Mouse (Mus musculus): Measurements from ENCODE around the gene Kdm5c. TPM values are rescaled to one million over a fixed set of nuclear protein-coding genes. Genes with fewer than 3 reads are reported as not detected.
"Not testable (repeated sequence)": the region's sequence is repeated elsewhere in the genome, so short reads cannot be mapped to it uniquely, and the experiment has no call there.

The Kdm5c gene
- polyA plus RNA-seq, 1 experiment from 2014 or later = 42.4 TPM

- no peak overlapping the region for H3K4me3 ChIP-seq (ENCODE audit: low read depth, low read length)
- H3K36me3 ChIP-seq (ENCODE audit: control insufficient read depth, insufficient read depth, low read length) = no peaks in the 10 kb centered on the region
- H3K27ac ChIP-seq (ENCODE audit: low read depth, low read length) = no peak overlapping the region
- H3K9me3 ChIP-seq (ENCODE audit: control insufficient read depth, low read length) = no peaks in the 10 kb centered on the region
- 75% methylated on average over 1 of the region's 1 CpGs for WGBS
- H3K9ac ChIP-seq (ENCODE audit: low read length) = no peak overlapping the region
- H3K4me1 ChIP-seq (ENCODE audit: control insufficient read depth, insufficient read depth, low read length) = no peaks in the 10 kb centered on the region
- DNase-seq (ENCODE audit: low spot score) (no peak), ATAC-seq (ENCODE audit: insufficient read depth, low FRiP score, low TSS enrichment) (no peak)
- no peak overlapping the region for H3K4me2 ChIP-seq (ENCODE audit: low read depth)
- H3K27me3 ChIP-seq (ENCODE audit: control insufficient read depth, insufficient read depth, low read length) = peaks cover 56% of the 10 kb centered on the region
Measured at GRCm38 (mm10) chrX:152214703-152215102, 18.1 kb upstream of the Kdm5c start.

GRCm38 (mm10) chrX:152218529-152218928 is 14.3 kb upstream of the Kdm5c start:
- ATAC-seq (ENCODE audit: insufficient read depth, low FRiP score, low TSS enrichment) (no peak), DNase-seq (ENCODE audit: low spot score) (no peak)
- H3K9me3 ChIP-seq (ENCODE audit: control insufficient read depth, low read length) = no peaks in the 10 kb centered on the region
- no peak overlapping the region for H3K4me2 ChIP-seq (ENCODE audit: low read depth)
- WGBS = 97% methylated on average over 2 of the region's 2 CpGs
- H3K4me1 ChIP-seq (ENCODE audit: control insufficient read depth, insufficient read depth, low read length) = no peaks in the 10 kb centered on the region
- H3K27me3 ChIP-seq (ENCODE audit: control insufficient read depth, insufficient read depth, low read length) = peaks cover 56% of the 10 kb centered on the region
- no peak overlapping the region for H3K4me3 ChIP-seq (ENCODE audit: low read depth, low read length)
- no peak overlapping the region for H3K27ac ChIP-seq (ENCODE audit: low read depth, low read length)
- no peak overlapping the region for H3K9ac ChIP-seq (ENCODE audit: low read length)
- no peaks in the 10 kb centered on the region for H3K36me3 ChIP-seq (ENCODE audit: control insufficient read depth, insufficient read depth, low read length)

GRCm38 (mm10) chrX:152221721-152222120 is 11.1 kb upstream of the Kdm5c start:
- ATAC-seq (ENCODE audit: insufficient read depth, low FRiP score, low TSS enrichment) (no peak), DNase-seq (ENCODE audit: low spot score) (no peak)
- Histone ChIP-seq H3K4me2 (ENCODE audit: low read depth) (no peak overlapping the region), H3K9me3 (ENCODE audit: control insufficient read depth, low read length) (no peaks in the 10 kb centered on the region), H3K9ac (ENCODE audit: low read length) (no peak overlapping the region), H3K4me1 (ENCODE audit: control insufficient read depth, insufficient read depth, low read length) (no peaks in the 10 kb centered on the region), H3K36me3 (ENCODE audit: control insufficient read depth, insufficient read depth, low read length) (no peaks in the 10 kb centered on the region), H3K27ac (ENCODE audit: low read depth, low read length) (no peak overlapping the region), H3K27me3 (ENCODE audit: control insufficient read depth, insufficient read depth, low read length) (peaks cover 61% of the 10 kb centered on the region), H3K4me3 (ENCODE audit: low read depth, low read length) (no peak overlapping the region)
- 77% methylated on average over 4 of the region's 4 CpGs for WGBS

- no peak overlapping the region for H3K27ac ChIP-seq (ENCODE audit: low read depth, low read length)
- ATAC-seq (ENCODE audit: insufficient read depth, low FRiP score, low TSS enrichment) = no peak
- H3K4me2 ChIP-seq (ENCODE audit: low read depth) = no peak overlapping the region
- no peaks in the 10 kb centered on the region for H3K9me3 ChIP-seq (ENCODE audit: control insufficient read depth, low read length)
- H3K36me3 ChIP-seq (ENCODE audit: control insufficient read depth, insufficient read depth, low read length) = no peaks in the 10 kb centered on the region
- peaks cover 58% of the 10 kb centered on the region for H3K27me3 ChIP-seq (ENCODE audit: control insufficient read depth, insufficient read depth, low read length)
- no peak overlapping the region for H3K9ac ChIP-seq (ENCODE audit: low read length)
- H3K4me1 ChIP-seq (ENCODE audit: control insufficient read depth, insufficient read depth, low read length) = no peaks in the 10 kb centered on the region
- DNase-seq (ENCODE audit: low spot score) = no peak
- no peak overlapping the region for H3K4me3 ChIP-seq (ENCODE audit: low read depth, low read length)
- 48% methylated on average over 9 of the region's 9 CpGs for WGBS
Measured at GRCm38 (mm10) chrX:152222226-152222625, 10.6 kb upstream of the Kdm5c start.

- no peak overlapping the region for H3K4me3 ChIP-seq (ENCODE audit: low read depth, low read length)
- no peak overlapping the region for H3K4me2 ChIP-seq (ENCODE audit: low read depth)
- ATAC-seq (ENCODE audit: insufficient read depth, low FRiP score, low TSS enrichment) (no peak), DNase-seq (ENCODE audit: low spot score) (no peak)
- WGBS = 91% methylated on average over 6 of the region's 6 CpGs
- no peaks in the 10 kb centered on the region for H3K36me3 ChIP-seq (ENCODE audit: control insufficient read depth, insufficient read depth, low read length)
- H3K27me3 ChIP-seq (ENCODE audit: control insufficient read depth, insufficient read depth, low read length) = peaks cover 49% of the 10 kb centered on the region
- no peaks in the 10 kb centered on the region for H3K9me3 ChIP-seq (ENCODE audit: control insufficient read depth, low read length)
- H3K4me1 ChIP-seq (ENCODE audit: control insufficient read depth, insufficient read depth, low read length) = no peaks in the 10 kb centered on the region
- no peak overlapping the region for H3K9ac ChIP-seq (ENCODE audit: low read length)
- H3K27ac ChIP-seq (ENCODE audit: low read depth, low read length) = no peak overlapping the region
Measured at GRCm38 (mm10) chrX:152223313-152223712, 9.5 kb upstream of the Kdm5c start.

GRCm38 (mm10) chrX:152224280-152224679 is 8.5 kb upstream of the Kdm5c start:
- Histone ChIP-seq H3K9ac (ENCODE audit: low read length) (no peak overlapping the region), H3K9me3 (ENCODE audit: control insufficient read depth, low read length) (no peaks in the 10 kb centered on the region), H3K4me2 (ENCODE audit: low read depth) (no peak overlapping the region), H3K36me3 (ENCODE audit: control insufficient read depth, insufficient read depth, low read length) (no peaks in the 10 kb centered on the region), H3K4me3 (ENCODE audit: low read depth, low read length) (no peak overlapping the region), H3K27ac (ENCODE audit: low read depth, low read length) (no peak overlapping the region), H3K27me3 (ENCODE audit: control insufficient read depth, insufficient read depth, low read length) (peaks cover 43% of the 10 kb centered on the region), H3K4me1 (ENCODE audit: control insufficient read depth, insufficient read depth, low read length) (no peaks in the 10 kb centered on the region)
- 64% methylated on average over 5 of the region's 5 CpGs for WGBS
- DNase-seq (ENCODE audit: low spot score) (no peak), ATAC-seq (ENCODE audit: insufficient read depth, low FRiP score, low TSS enrichment) (no peak)

GRCm38 (mm10) chrX:152234125-152234524 is 1.3 kb downstream of the Kdm5c start:
- H3K4me3 ChIP-seq (ENCODE audit: low read depth, low read length) = peak overlapping the region; percentile 86
- H3K27me3 ChIP-seq (ENCODE audit: control insufficient read depth, insufficient read depth, low read length) = no peaks in the 10 kb centered on the region
- H3K4me1 ChIP-seq (ENCODE audit: control insufficient read depth, insufficient read depth, low read length) = peaks cover 5% of the 10 kb centered on the region; the same call in 1 of the 2 replicates
- DNase-seq (ENCODE audit: low spot score) = no peak
- no peak overlapping the region for H3K27ac ChIP-seq (ENCODE audit: low read depth, low read length)
- 42% methylated on average over 3 of the region's 3 CpGs for WGBS
- no peaks in the 10 kb centered on the region for H3K36me3 ChIP-seq (ENCODE audit: control insufficient read depth, insufficient read depth, low read length)
- H3K9ac ChIP-seq (ENCODE audit: low read length) = peak overlapping the region; percentile 92
- peak overlapping the region; percentile 69 for H3K4me2 ChIP-seq (ENCODE audit: low read depth)
- no peak for ATAC-seq (ENCODE audit: insufficient read depth, low FRiP score, low TSS enrichment)
- H3K9me3 ChIP-seq (ENCODE audit: control insufficient read depth, low read length) = no peaks in the 10 kb centered on the region

GRCm38 (mm10) chrX:152235758-152236157 is 2.9 kb downstream of the Kdm5c start:
- Histone ChIP-seq H3K27ac (ENCODE audit: low read depth, low read length) (no peak overlapping the region), H3K9ac (ENCODE audit: low read length) (no peak overlapping the region), H3K4me1 (ENCODE audit: control insufficient read depth, insufficient read depth, low read length) (peaks cover 5% of the 10 kb centered on the region; the same call in 1 of the 2 replicates), H3K36me3 (ENCODE audit: control insufficient read depth, insufficient read depth, low read length) (peaks cover 3% of the 10 kb centered on the region; the same call in 1 of the 2 replicates), H3K4me2 (ENCODE audit: low read depth) (no peak overlapping the region), H3K27me3 (ENCODE audit: control insufficient read depth, insufficient read depth, low read length) (no peaks in the 10 kb centered on the region), H3K9me3 (ENCODE audit: control insufficient read depth, low read length) (no peaks in the 10 kb centered on the region), H3K4me3 (ENCODE audit: low read depth, low read length) (no peak overlapping the region)
- WGBS = 94% methylated on average over 2 of the region's 2 CpGs
- ATAC-seq (ENCODE audit: insufficient read depth, low FRiP score, low TSS enrichment) (no peak), DNase-seq (ENCODE audit: low spot score) (no peak)

GRCm38 (mm10) chrX:152243140-152243539 is 10.3 kb downstream of the Kdm5c start:
- not testable (repeated sequence) for H3K27ac ChIP-seq (ENCODE audit: low read depth, low read length); ATAC-seq (ENCODE audit: insufficient read depth, low FRiP score, low TSS enrichment); H3K4me2 ChIP-seq (ENCODE audit: low read depth); H3K27me3 ChIP-seq (ENCODE audit: control insufficient read depth, insufficient read depth, low read length); H3K9me3 ChIP-seq (ENCODE audit: control insufficient read depth, low read length); H3K4me1 ChIP-seq (ENCODE audit: control insufficient read depth, insufficient read depth, low read length); DNase-seq (ENCODE audit: low spot score); H3K9ac ChIP-seq (ENCODE audit: low read length); H3K4me3 ChIP-seq (ENCODE audit: low read depth, low read length)
- 79% methylated on average over 6 of the region's 6 CpGs for WGBS
- H3K36me3 ChIP-seq (ENCODE audit: control insufficient read depth, insufficient read depth, low read length) = peaks cover 18% of the 10 kb centered on the region

Measured in neural tube, embryonic 11.5 days (tissue).